Mouse (Mus musculus): Measurements from ENCODE around the gene Fbxo8.

Gene Fbxo8

GRCm38 (mm10) chr8:56550558-56551360, at the start of gene Fbxo8, which contains the start of gene Cep44:
TSS of gene Fbxo8 (plus strand) at chr8:56551090.
TSS of gene Cep44 (minus strand) at chr8:56551047.
- DNase-seq, result peak; percentile 82

GRCm38 (mm10) chr8:56501911-56502310, 49.0 kb upstream of the Fbxo8 start:
- DNase-seq, result no peak

GRCm38 (mm10) chr8:56508318-56508951, 42.5 kb upstream of the Fbxo8 start:
- no peak for DNase-seq

- no peak for DNase-seq
Observed at GRCm38 (mm10) chr8:56508952-56509479, 41.9 kb upstream of the Fbxo8 start.

- DNase-seq, result no peak
Observed at GRCm38 (mm10) chr8:56518848-56519247, 32.0 kb upstream of the Fbxo8 start.

GRCm38 (mm10) chr8:56520249-56520648, 30.6 kb upstream of the Fbxo8 start:
- no peak for DNase-seq

GRCm38 (mm10) chr8:56521051-56521450, 29.8 kb upstream of the Fbxo8 start:
- DNase-seq, result no peak

GRCm38 (mm10) chr8:56528869-56529268, 22.0 kb upstream of the Fbxo8 start:
- no peak for DNase-seq

- DNase-seq, result no peak
Observed at GRCm38 (mm10) chr8:56530359-56530758, 20.5 kb upstream of the Fbxo8 start.

- DNase-seq, result no peak
Observed at GRCm38 (mm10) chr8:56540706-56541105, 10.2 kb upstream of the Fbxo8 start.

GRCm38 (mm10) chr8:56547866-56548265, 3.0 kb upstream of the Fbxo8 start:
- no peak for DNase-seq

GRCm38 (mm10) chr8:56551361-56551852, 517 bp downstream of the Fbxo8 start:
- peak; percentile 88 for DNase-seq

GRCm38 (mm10) chr8:56552045-56552444, 1.2 kb downstream of the Fbxo8 start:
- DNase-seq, result no peak

- no peak for DNase-seq
Observed at GRCm38 (mm10) chr8:56552551-56553103, 1.7 kb downstream of the Fbxo8 start.

- peak; percentile 45 for DNase-seq
Observed at GRCm38 (mm10) chr8:56564399-56565047, 13.6 kb downstream of the Fbxo8 start.

GRCm38 (mm10) chr8:56566856-56567255, 16.0 kb downstream of the Fbxo8 start:
- DNase-seq, result no peak

- DNase-seq, result no peak
Observed at GRCm38 (mm10) chr8:56580918-56581317, 30.0 kb downstream of the Fbxo8 start.

- DNase-seq, result no peak
Observed at GRCm38 (mm10) chr8:56582841-56583240, 32.0 kb downstream of the Fbxo8 start.

GRCm38 (mm10) chr8:56589004-56589403, 38.1 kb downstream of the Fbxo8 start:
- DNase-seq, result no peak

- DNase-seq, result no peak
Observed at GRCm38 (mm10) chr8:56591084-56591483, 40.2 kb downstream of the Fbxo8 start.

GRCm38 (mm10) chr8:56591502-56591901, 40.6 kb downstream of the Fbxo8 start:
- no peak for DNase-seq

- no peak for DNase-seq
Observed at GRCm38 (mm10) chr8:56606481-56606880, 55.6 kb downstream of the Fbxo8 start.

- DNase-seq, result no peak
Observed at GRCm38 (mm10) chr8:56611736-56612135, 60.8 kb downstream of the Fbxo8 start.
